Comparison of ENCODE assay signal across 24 mouse cellular contexts in the genomic region with DNA sequence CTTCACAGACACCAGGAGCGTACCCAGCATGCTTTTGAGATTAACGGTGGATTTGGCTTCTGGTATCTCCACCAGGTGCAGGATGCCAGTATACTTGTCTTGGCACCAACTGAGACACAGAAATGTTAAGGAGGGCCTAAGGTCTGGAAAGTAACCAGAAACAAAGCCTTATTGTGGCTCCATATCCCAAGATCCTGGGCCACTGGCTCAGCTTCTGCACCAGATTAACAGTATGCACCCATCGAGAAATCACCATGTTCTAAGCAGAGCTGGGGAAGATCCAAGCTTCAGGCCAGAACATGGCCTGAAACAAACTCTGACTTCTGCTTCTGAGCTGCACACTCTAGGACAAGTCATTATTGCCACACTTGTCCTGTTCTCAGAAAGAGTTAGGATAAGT.
"Had no signal": no experiment of that assay in that cellular context is flagged by ENCODE, and none has a peak within 500 bp of the region (broad histone marks: within the 10 kb centered on the region; RNA-seq: fewer than 3 reads in every experiment).

No protein-coding gene starts in this region.

- H3K36me3 ChIP-seq: liver, embryonic 12.5 days; liver, embryonic 15.5 days; lung, embryonic 15.5 days; midbrain, embryonic 12.5 days; midbrain, embryonic 15.5 days had no signal

- H3K27ac ChIP-seq: limb, embryonic 10.5 days; limb, embryonic 12.5 days; limb, embryonic 13.5 days; limb, embryonic 15.5 days; liver, embryonic 12.5 days; liver, embryonic 13.5 days; liver, embryonic 14.5 days; liver, embryonic 15.5 days; lung, embryonic 15.5 days; macrophage; midbrain, embryonic 12.5 days; midbrain, embryonic 13.5 days; midbrain, embryonic 15.5 days; neural tube, embryonic 12.5 days had no signal

- DNase-seq: left cerebral cortex, postnatal 4 days; liver; liver, embryonic 13.5 days; liver, postnatal 0 days; lung, embryonic 14.5 days; lung, postnatal 10 days; lung, postnatal 14 days; lung, postnatal 4 days; midbrain, embryonic 14.5 days had no signal

- H3K9me3 ChIP-seq: limb, embryonic 10.5 days; limb, embryonic 12.5 days; limb, embryonic 13.5 days; limb, embryonic 15.5 days; liver, embryonic 12.5 days; liver, embryonic 13.5 days; liver, embryonic 15.5 days; lung, embryonic 15.5 days; megakaryocyte, embryonic 14.5 days; midbrain, embryonic 12.5 days; midbrain, embryonic 13.5 days; midbrain, embryonic 15.5 days; neural tube, embryonic 12.5 days had no signal

- H3K27me3 ChIP-seq: limb, embryonic 12.5 days; limb, embryonic 13.5 days; limb, embryonic 15.5 days; liver, embryonic 12.5 days; liver, embryonic 13.5 days; liver, embryonic 15.5 days; lung, embryonic 15.5 days; megakaryocyte, embryonic 14.5 days; midbrain, embryonic 13.5 days; midbrain, embryonic 15.5 days; neural tube, embryonic 12.5 days had no signal

- H3K4me3 ChIP-seq: limb, embryonic 10.5 days; limb, embryonic 12.5 days; limb, embryonic 13.5 days; limb, embryonic 15.5 days; liver, embryonic 12.5 days; liver, embryonic 13.5 days; liver, embryonic 15.5 days; lung, embryonic 15.5 days; megakaryocyte, embryonic 14.5 days; midbrain, embryonic 12.5 days; midbrain, embryonic 13.5 days; midbrain, embryonic 15.5 days; myocyte; neural tube, embryonic 12.5 days had no signal

- H3K4me1 ChIP-seq: liver, embryonic 12.5 days; liver, embryonic 13.5 days; liver, embryonic 15.5 days; lung, embryonic 15.5 days; megakaryocyte, embryonic 14.5 days; neural tube, embryonic 12.5 days had no signal
